Mouse (Mus musculus): ENCODE results near the gene Cotl1. TPM values are rescaled to one million over a fixed set of nuclear protein-coding genes. Genes with fewer than 3 reads are reported as not detected.

Gene Cotl1
- polyA plus RNA-seq, 2 experiments, result 147 to 212 TPM

GRCm38 (mm10) chr8:119839419-119840021 is 824 bp downstream of the Cotl1 start:
- DNase-seq (ENCODE audit: low spot score), result no peak
- ATAC-seq (ENCODE audit: low FRiP score, low read depth), result no peak
- Histone ChIP-seq H3K27me3 (ENCODE audit: control insufficient read depth, insufficient read depth, low read length) (no peaks in the 10 kb centered on the region), H3K36me3 (ENCODE audit: control insufficient read depth, insufficient read depth, low read length) (0 out of 2 replicates have a peak, but pooled peaks cover 4% of the 10 kb centered on the region), H3K9me3 (ENCODE audit: control insufficient read depth, low read length) (no peaks in the 10 kb centered on the region), H3K4me3 (replicated peaks; ENCODE audit: low read length) (peak overlapping the region; percentile 68), H3K27ac (replicated peaks; ENCODE audit: low read depth, low read length) (no peak overlapping the region), H3K9ac (ENCODE audit: low read depth, low read length, severe bottlenecking) (peak overlapping the region; percentile 59), H3K4me2 (replicated peaks; ENCODE audit: low read depth, low read length, severe bottlenecking) (peak overlapping the region; percentile 82), H3K4me1 (ENCODE audit: control insufficient read depth, insufficient read depth, low read length) (peaks cover 20% of the 10 kb centered on the region)
- TF ChIP-seq POLR2A (IDR thresholded peaks at IDR 0.05; ENCODE audit: borderline replicate concordance, extremely low read depth, insufficient read depth, insufficient read length), result no peak
- WGBS, result 26% methylated on average over 14 of the region's 14 CpGs

- no peak for DNase-seq (ENCODE audit: low spot score)
- H3K27ac ChIP-seq (replicated peaks; ENCODE audit: low read depth, low read length), result no peak overlapping the region
Observed at GRCm38 (mm10) chr8:119838983-119839340, 1.4 kb downstream of the Cotl1 start.

GRCm38 (mm10) chr8:119838100-119838982 is 2.0 kb downstream of the Cotl1 start:
- Histone ChIP-seq H3K4me1 (ENCODE audit: control insufficient read depth, insufficient read depth, low read length) (peaks cover 22% of the 10 kb centered on the region), H3K27ac (replicated peaks; ENCODE audit: low read depth, low read length) (no peak overlapping the region; the same call in 1 of the 2 replicates), H3K4me2 (replicated peaks; ENCODE audit: low read depth, low read length, severe bottlenecking) (peak overlapping the region; percentile 82), H3K27me3 (ENCODE audit: control insufficient read depth, insufficient read depth, low read length) (no peaks in the 10 kb centered on the region), H3K4me3 (replicated peaks; ENCODE audit: low read length) (peak overlapping the region; percentile 68), H3K9ac (ENCODE audit: low read depth, low read length, severe bottlenecking) (peak overlapping the region; percentile 59; the same call in 1 of the 2 replicates), H3K9me3 (ENCODE audit: control insufficient read depth, low read length) (no peaks in the 10 kb centered on the region), H3K36me3 (ENCODE audit: control insufficient read depth, insufficient read depth, low read length) (0 out of 2 replicates have a peak, but pooled peaks cover 4% of the 10 kb centered on the region)
- TF ChIP-seq POLR2A (IDR thresholded peaks at IDR 0.05; ENCODE audit: borderline replicate concordance, extremely low read depth, insufficient read depth, insufficient read length), result no peak
- no peak for ATAC-seq (ENCODE audit: low FRiP score, low read depth)
- 78% methylated on average over 19 of the region's 19 CpGs for WGBS
- no peak for DNase-seq (ENCODE audit: low spot score)

More at GRCm38 (mm10) chr8:119838983-119839340, 1.4 kb downstream of the Cotl1 start:
- Histone ChIP-seq H3K9me3 (ENCODE audit: control insufficient read depth, low read length) (no peaks in the 10 kb centered on the region), H3K4me2 (replicated peaks; ENCODE audit: low read depth, low read length, severe bottlenecking) (peak overlapping the region; percentile 82), H3K36me3 (ENCODE audit: control insufficient read depth, insufficient read depth, low read length) (0 out of 2 replicates have a peak, but pooled peaks cover 4% of the 10 kb centered on the region), H3K9ac (ENCODE audit: low read depth, low read length, severe bottlenecking) (peak overlapping the region; percentile 59), H3K27me3 (ENCODE audit: control insufficient read depth, insufficient read depth, low read length) (no peaks in the 10 kb centered on the region), H3K4me3 (replicated peaks; ENCODE audit: low read length) (peak overlapping the region; percentile 68), H3K4me1 (ENCODE audit: control insufficient read depth, insufficient read depth, low read length) (peaks cover 20% of the 10 kb centered on the region)
- ATAC-seq (ENCODE audit: low FRiP score, low read depth), result no peak
- no peak for TF ChIP-seq POLR2A (IDR thresholded peaks at IDR 0.05; ENCODE audit: borderline replicate concordance, extremely low read depth, insufficient read depth, insufficient read length)
- 79% methylated on average over 4 of the region's 4 CpGs for WGBS

GRCm38 (mm10) chr8:119837553-119838071 is 2.7 kb downstream of the Cotl1 start:
- no peaks in the 10 kb centered on the region for H3K9me3 ChIP-seq (ENCODE audit: control insufficient read depth, low read length)
- ATAC-seq (ENCODE audit: low FRiP score, low read depth), result no peak
- DNase-seq (ENCODE audit: low spot score), result no peak
- 0 out of 2 replicates have a peak, but pooled peaks cover 4% of the 10 kb centered on the region for H3K36me3 ChIP-seq (ENCODE audit: control insufficient read depth, insufficient read depth, low read length)
- 42% methylated on average over 10 of the region's 10 CpGs for WGBS
- peaks cover 27% of the 10 kb centered on the region for H3K4me1 ChIP-seq (ENCODE audit: control insufficient read depth, insufficient read depth, low read length)
- H3K27ac ChIP-seq (replicated peaks; ENCODE audit: low read depth, low read length), result no peak overlapping the region; the same call in 1 of the 2 replicates
- no peak overlapping the region for H3K4me3 ChIP-seq (replicated peaks; ENCODE audit: low read length)
- H3K4me2 ChIP-seq (replicated peaks; ENCODE audit: low read depth, low read length, severe bottlenecking), result peak overlapping the region; percentile 6; the same call in 1 of the 2 replicates
- no peaks in the 10 kb centered on the region for H3K27me3 ChIP-seq (ENCODE audit: control insufficient read depth, insufficient read depth, low read length)
- TF ChIP-seq POLR2A (IDR thresholded peaks at IDR 0.05; ENCODE audit: borderline replicate concordance, extremely low read depth, insufficient read depth, insufficient read length), result no peak
- no peak overlapping the region for H3K9ac ChIP-seq (ENCODE audit: low read depth, low read length, severe bottlenecking)

GRCm38 (mm10) chr8:119836831-119837230 is 3.5 kb downstream of the Cotl1 start:
- no peak overlapping the region for H3K27ac ChIP-seq (replicated peaks; ENCODE audit: low read depth, low read length)
- no peak overlapping the region for H3K4me3 ChIP-seq (replicated peaks; ENCODE audit: low read length)
- H3K27me3 ChIP-seq (ENCODE audit: control insufficient read depth, insufficient read depth, low read length), result no peaks in the 10 kb centered on the region
- H3K4me2 ChIP-seq (replicated peaks; ENCODE audit: low read depth, low read length, severe bottlenecking), result no peak overlapping the region
- DNase-seq (ENCODE audit: low spot score), result no peak
- H3K9ac ChIP-seq (ENCODE audit: low read depth, low read length, severe bottlenecking), result no peak overlapping the region
- TF ChIP-seq POLR2A (IDR thresholded peaks at IDR 0.05; ENCODE audit: borderline replicate concordance, extremely low read depth, insufficient read depth, insufficient read length), result no peak
- no peak for ATAC-seq (ENCODE audit: low FRiP score, low read depth)
- 0 out of 2 replicates have a peak, but pooled peaks cover 4% of the 10 kb centered on the region for H3K36me3 ChIP-seq (ENCODE audit: control insufficient read depth, insufficient read depth, low read length)
- no peaks in the 10 kb centered on the region for H3K9me3 ChIP-seq (ENCODE audit: control insufficient read depth, low read length)
- H3K4me1 ChIP-seq (ENCODE audit: control insufficient read depth, insufficient read depth, low read length), result peaks cover 35% of the 10 kb centered on the region
- 94% methylated on average over 4 of the region's 4 CpGs for WGBS

Measured in limb, embryonic 14.5 days (tissue).